Mouse (Mus musculus): Measurements from ENCODE around the gene Acp1. TPM values are rescaled to one million over a fixed set of nuclear protein-coding genes. Genes with fewer than 3 reads are reported as not detected.
A peak's percentile ranks its signal among the peaks of the same experiment; 100 is the strongest.

Acp1 gene
- polyA plus RNA-seq, 2 experiments, result 43.2 to 349 TPM

- Histone ChIP-seq H3K36me3 (replicated peaks; ENCODE audit: control insufficient read depth, insufficient read depth, low read depth) (no peaks in the 10 kb centered on the region), H3K4me2 (ENCODE audit: low read depth) (no peak overlapping the region), H3K27ac (no peak overlapping the region), H3K4me1 (replicated peaks; ENCODE audit: control insufficient read depth in 2 of 2, insufficient read depth in 2 of 2, low read length in 1 of 2) (no peaks in the 10 kb centered on the region; a peak in 1 of 4 replicates), H3K9me3 (ENCODE audit: control insufficient read depth, low read length) (no peaks in the 10 kb centered on the region), H3K4me3 (ENCODE audit: insufficient read depth in 1 of 2, low read depth in 2 of 2, low read length in 2 of 2) (no peak overlapping the region), H3K27me3 (ENCODE audit: control insufficient read depth, insufficient read depth, low read length) (no peaks in the 10 kb centered on the region), H3K9ac (replicated peaks) (no peak overlapping the region)
- ATAC-seq (ENCODE audit: insufficient read depth) (no peak), DNase-seq (ENCODE audit: low read depth in 3 of 3, low spot score in 3 of 3) (no peak)
- TF ChIP-seq EP300 (IDR thresholded peaks at IDR 0.05; ENCODE audit: low read depth), result no peak
- TF ChIP-seq CTCF (IDR thresholded peaks at IDR 0.05; ENCODE audit: low read depth), result no peak
- 78% methylated on average over 2 of the region's 2 CpGs for WGBS (ENCODE audit: insufficient replicate concordance)
Observed at GRCm38 (mm10) chr12:30933299-30933698, 21.9 kb upstream of the Acp1 start.

- Histone ChIP-seq H3K9me3 (ENCODE audit: control insufficient read depth, low read length) (no peaks in the 10 kb centered on the region), H3K4me1 (replicated peaks; ENCODE audit: control insufficient read depth in 2 of 2, insufficient read depth in 2 of 2, low read length in 1 of 2) (no peaks in the 10 kb centered on the region; a peak in 1 of 4 replicates), H3K9ac (replicated peaks) (no peak overlapping the region), H3K27ac (no peak overlapping the region), H3K36me3 (replicated peaks; ENCODE audit: control insufficient read depth, insufficient read depth, low read depth) (peaks cover 15% of the 10 kb centered on the region), H3K4me3 (ENCODE audit: insufficient read depth in 1 of 2, low read depth in 2 of 2, low read length in 2 of 2) (no peak overlapping the region), H3K4me2 (ENCODE audit: low read depth) (no peak overlapping the region), H3K27me3 (ENCODE audit: control insufficient read depth, insufficient read depth, low read length) (no peaks in the 10 kb centered on the region)
- peak; percentile 27; the same call in 1 of the 2 replicates for TF ChIP-seq EP300 (IDR thresholded peaks at IDR 0.05; ENCODE audit: low read depth)
- TF ChIP-seq CTCF (IDR thresholded peaks at IDR 0.05; ENCODE audit: low read depth), result no peak
- 68% methylated on average over 6 of the region's 6 CpGs for whole genome bisulfite sequencing (ENCODE audit: insufficient replicate concordance)
- DNase-seq (ENCODE audit: low read depth in 3 of 3, low spot score in 3 of 3) (no peak), ATAC-seq (ENCODE audit: insufficient read depth) (peak; percentile 64)
Observed at GRCm38 (mm10) chr12:30928182-30928581, 16.8 kb upstream of the Acp1 start.

GRCm38 (mm10) chr12:30922401-30922800 lies 11.0 kb upstream of the Acp1 start:
- no peaks in the 10 kb centered on the region for H3K27me3 ChIP-seq (ENCODE audit: control insufficient read depth, insufficient read depth, low read length)
- H3K27ac ChIP-seq, result no peak overlapping the region
- WGBS (ENCODE audit: insufficient replicate concordance), result 76% methylated on average over 3 of the region's 3 CpGs
- peaks cover 20% of the 10 kb centered on the region for H3K36me3 ChIP-seq (replicated peaks; ENCODE audit: control insufficient read depth, insufficient read depth, low read depth)
- ATAC-seq (ENCODE audit: insufficient read depth) (peak; percentile 81; the same call in 1 of the 2 replicates), DNase-seq (ENCODE audit: low read depth in 3 of 3, low spot score in 3 of 3) (no peak)
- H3K9ac ChIP-seq (replicated peaks), result no peak overlapping the region
- TF ChIP-seq CTCF (IDR thresholded peaks at IDR 0.05; ENCODE audit: low read depth) (no peak), EP300 (IDR thresholded peaks at IDR 0.05; ENCODE audit: low read depth) (no peak)
- no peak overlapping the region for H3K4me2 ChIP-seq (ENCODE audit: low read depth)
- no peaks in the 10 kb centered on the region for H3K9me3 ChIP-seq (ENCODE audit: control insufficient read depth, low read length)
- H3K4me3 ChIP-seq (ENCODE audit: insufficient read depth in 1 of 2, low read depth in 2 of 2, low read length in 2 of 2), result no peak overlapping the region
- H3K4me1 ChIP-seq (replicated peaks; ENCODE audit: control insufficient read depth in 2 of 2, insufficient read depth in 2 of 2, low read length in 1 of 2), result no peaks in the 10 kb centered on the region

DNA sequence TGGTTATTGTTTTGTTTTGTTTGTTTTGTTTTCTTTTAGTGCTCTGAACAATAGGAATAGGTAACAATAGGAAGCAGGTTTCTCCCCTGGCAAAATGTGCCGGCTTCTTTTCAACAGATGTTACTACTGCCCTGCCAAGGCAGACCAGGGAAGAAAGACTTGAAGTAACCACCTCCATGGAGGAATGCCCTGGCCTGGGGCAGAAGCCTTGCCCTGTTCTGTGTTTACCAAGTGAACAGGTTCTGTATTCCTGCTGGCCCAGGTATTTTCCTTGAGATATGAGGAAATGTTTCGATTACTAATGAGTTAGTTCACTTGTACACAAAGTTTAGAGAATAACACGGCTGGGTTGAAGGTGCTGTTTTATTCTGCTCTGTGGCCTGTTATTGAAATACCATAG lies 1.5 kb upstream of the Acp1 start:
- Histone ChIP-seq H3K27me3 (ENCODE audit: control insufficient read depth, insufficient read depth, low read length) (no peaks in the 10 kb centered on the region), H3K9me3 (ENCODE audit: control insufficient read depth, low read length) (no peaks in the 10 kb centered on the region), H3K36me3 (replicated peaks; ENCODE audit: control insufficient read depth, insufficient read depth, low read depth) (peaks cover 4% of the 10 kb centered on the region), H3K4me1 (replicated peaks; ENCODE audit: control insufficient read depth in 2 of 2, insufficient read depth in 2 of 2, low read length in 1 of 2) (peaks cover 7 to 20% of the 10 kb centered on the region in 2 experiments), H3K9ac (replicated peaks) (peak overlapping the region; percentile 93), H3K27ac (peak overlapping the region; percentile 44), H3K4me3 (ENCODE audit: insufficient read depth in 1 of 2, low read depth in 2 of 2, low read length in 2 of 2) (peak overlapping the region; percentile 73 to 94), H3K4me2 (ENCODE audit: low read depth) (peak overlapping the region; percentile 72)
- WGBS (ENCODE audit: insufficient replicate concordance), result 51% methylated on average over 3 of the region's 3 CpGs
- no peak for DNase-seq (ENCODE audit: low read depth in 3 of 3, low spot score in 3 of 3)
- TF ChIP-seq EP300 (IDR thresholded peaks at IDR 0.05; ENCODE audit: low read depth) (no peak), CTCF (IDR thresholded peaks at IDR 0.05; ENCODE audit: low read depth) (no peak)
- no peak for ATAC-seq (ENCODE audit: insufficient read depth)

DNA sequence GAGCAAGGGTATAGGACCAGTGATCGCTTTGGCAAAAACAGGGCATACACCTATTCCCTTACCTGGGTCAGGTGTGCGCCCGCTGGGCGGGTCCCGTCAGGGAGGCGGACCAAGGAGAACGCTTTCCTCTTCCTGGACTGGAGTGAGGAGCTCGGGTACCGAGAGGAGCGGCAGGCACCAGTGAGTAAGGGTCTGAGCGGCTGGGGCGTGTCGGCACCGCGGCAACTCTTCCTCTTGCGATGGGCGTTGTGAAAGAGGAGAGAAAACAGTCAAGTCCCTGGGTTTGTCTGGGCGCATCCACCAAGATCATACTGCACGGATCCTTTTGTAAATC lies 626 bp upstream of the Acp1 start:
- Histone ChIP-seq H3K4me2 (ENCODE audit: low read depth) (peak overlapping the region; percentile 72), H3K27me3 (ENCODE audit: control insufficient read depth, insufficient read depth, low read length) (no peaks in the 10 kb centered on the region), H3K9me3 (ENCODE audit: control insufficient read depth, low read length) (no peaks in the 10 kb centered on the region), H3K4me3 (ENCODE audit: insufficient read depth in 1 of 2, low read depth in 2 of 2, low read length in 2 of 2) (peak overlapping the region; percentile 73 to 94), H3K27ac (peak overlapping the region; percentile 36), H3K36me3 (replicated peaks; ENCODE audit: control insufficient read depth, insufficient read depth, low read depth) (peaks cover 8% of the 10 kb centered on the region), H3K9ac (replicated peaks) (peak overlapping the region; percentile 93), H3K4me1 (replicated peaks; ENCODE audit: control insufficient read depth in 2 of 2, insufficient read depth in 2 of 2, low read length in 1 of 2) (peaks cover 15 to 28% of the 10 kb centered on the region in 2 experiments)
- TF ChIP-seq EP300 (IDR thresholded peaks at IDR 0.05; ENCODE audit: low read depth) (no peak), CTCF (IDR thresholded peaks at IDR 0.05; ENCODE audit: low read depth) (no peak)
- ATAC-seq (ENCODE audit: insufficient read depth) (peak; percentile 23), DNase-seq (ENCODE audit: low read depth in 3 of 3, low spot score in 3 of 3) (no peak)
- 0% methylated on average over 19 of the region's 19 CpGs for WGBS (ENCODE audit: insufficient replicate concordance)
